Mouse (Mus musculus): ENCODE data around the gene Nanog. TPM values are rescaled to one million over a fixed set of nuclear protein-coding genes. Genes with fewer than 3 reads are reported as not detected.
"Not testable (repeated sequence)": the region's sequence is repeated elsewhere in the genome, so short reads cannot be mapped to it uniquely, and the experiment has no call there.

Nanog gene
- polyA plus RNA-seq, 1 experiment from 2014 or later: 1.1 TPM

- Histone ChIP-seq H3K9ac (ENCODE audit: low read length) (no peak overlapping the region), H3K27ac (ENCODE audit: low read length) (no peak overlapping the region), H3K4me1 (ENCODE audit: control insufficient read depth, insufficient read depth, low read length) (no peaks in the 10 kb centered on the region), H3K9me3 (replicated peaks; ENCODE audit: control insufficient read depth, low read length) (no peaks in the 10 kb centered on the region), H3K27me3 (ENCODE audit: control insufficient read depth, insufficient read depth, low read length) (no peaks in the 10 kb centered on the region), H3K4me2 (ENCODE audit: low read depth, low read length) (no peak overlapping the region), H3K4me3 (ENCODE audit: low read length) (no peak overlapping the region), H3K36me3 (ENCODE audit: control insufficient read depth, insufficient read depth) (no peaks in the 10 kb centered on the region)
- 81% methylated on average over 3 of the region's 3 CpGs for WGBS
- no peak for ATAC-seq (replicated peaks; ENCODE audit: extremely low read depth, insufficient read depth, low FRiP score)
Measured at GRCm38 (mm10) chr6:122695398-122695797, 11.9 kb upstream of the Nanog start.

- not testable (repeated sequence) for H3K9me3 ChIP-seq (replicated peaks; ENCODE audit: control insufficient read depth, low read length); ATAC-seq (replicated peaks; ENCODE audit: extremely low read depth, insufficient read depth, low FRiP score); H3K4me2 ChIP-seq (ENCODE audit: low read depth, low read length); H3K9ac ChIP-seq (ENCODE audit: low read length); H3K36me3 ChIP-seq (ENCODE audit: control insufficient read depth, insufficient read depth); H3K4me3 ChIP-seq (ENCODE audit: low read length); H3K27me3 ChIP-seq (ENCODE audit: control insufficient read depth, insufficient read depth, low read length); H3K27ac ChIP-seq (ENCODE audit: low read length)
- WGBS: 66% methylated on average over 2 of the region's 2 CpGs
- H3K4me1 ChIP-seq (ENCODE audit: control insufficient read depth, insufficient read depth, low read length): peaks cover 15% of the 10 kb centered on the region
Measured at GRCm38 (mm10) chr6:122699628-122700027, 7.7 kb upstream of the Nanog start.

- peak overlapping the region; percentile 93 for H3K27ac ChIP-seq (ENCODE audit: low read length)
- ATAC-seq (replicated peaks; ENCODE audit: extremely low read depth, insufficient read depth, low FRiP score): no peak
- no peak overlapping the region for H3K4me3 ChIP-seq (ENCODE audit: low read length)
- whole genome bisulfite sequencing: 66% methylated on average over 5 of the region's 5 CpGs
- no peak overlapping the region for H3K4me2 ChIP-seq (ENCODE audit: low read depth, low read length)
- peaks cover 15% of the 10 kb centered on the region for H3K4me1 ChIP-seq (ENCODE audit: control insufficient read depth, insufficient read depth, low read length)
- H3K9ac ChIP-seq (ENCODE audit: low read length): no peak overlapping the region
- no peaks in the 10 kb centered on the region for H3K36me3 ChIP-seq (ENCODE audit: control insufficient read depth, insufficient read depth)
- H3K27me3 ChIP-seq (ENCODE audit: control insufficient read depth, insufficient read depth, low read length): no peaks in the 10 kb centered on the region
- H3K9me3 ChIP-seq (replicated peaks; ENCODE audit: control insufficient read depth, low read length): no peaks in the 10 kb centered on the region
Measured at GRCm38 (mm10) chr6:122701816-122702215, 5.5 kb upstream of the Nanog start.

GRCm38 (mm10) chr6:122702480-122703124 is 4.7 kb upstream of the Nanog start:
- no peaks in the 10 kb centered on the region for H3K36me3 ChIP-seq (ENCODE audit: control insufficient read depth, insufficient read depth)
- H3K27me3 ChIP-seq (ENCODE audit: control insufficient read depth, insufficient read depth, low read length): no peaks in the 10 kb centered on the region
- 3% methylated on average over 20 of the region's 20 CpGs for WGBS
- H3K4me3 ChIP-seq (ENCODE audit: low read length): peak overlapping the region; percentile 44
- peak overlapping the region; percentile 70 for H3K4me2 ChIP-seq (ENCODE audit: low read depth, low read length)
- peaks cover 15% of the 10 kb centered on the region for H3K4me1 ChIP-seq (ENCODE audit: control insufficient read depth, insufficient read depth, low read length)
- H3K9ac ChIP-seq (ENCODE audit: low read length): peak overlapping the region; percentile 54
- H3K9me3 ChIP-seq (replicated peaks; ENCODE audit: control insufficient read depth, low read length): no peaks in the 10 kb centered on the region
- H3K27ac ChIP-seq (ENCODE audit: low read length): peak overlapping the region; percentile 93
- peak; percentile 96 for ATAC-seq (replicated peaks; ENCODE audit: extremely low read depth, insufficient read depth, low FRiP score)

- no peak for ATAC-seq (replicated peaks; ENCODE audit: extremely low read depth, insufficient read depth, low FRiP score)
- Histone ChIP-seq H3K27ac (ENCODE audit: low read length) (peak overlapping the region; percentile 93), H3K36me3 (ENCODE audit: control insufficient read depth, insufficient read depth) (no peaks in the 10 kb centered on the region), H3K9ac (ENCODE audit: low read length) (peak overlapping the region; percentile 52), H3K4me1 (ENCODE audit: control insufficient read depth, insufficient read depth, low read length) (peaks cover 15% of the 10 kb centered on the region), H3K4me2 (ENCODE audit: low read depth, low read length) (peak overlapping the region; percentile 70), H3K27me3 (ENCODE audit: control insufficient read depth, insufficient read depth, low read length) (peaks cover under 1% of the 10 kb centered on the region; the same call in 1 of the 2 replicates), H3K9me3 (replicated peaks; ENCODE audit: control insufficient read depth, low read length) (no peaks in the 10 kb centered on the region), H3K4me3 (ENCODE audit: low read length) (peak overlapping the region; percentile 44)
- WGBS: 11% methylated on average over 6 of the region's 6 CpGs
Measured at GRCm38 (mm10) chr6:122703251-122703650, 4.0 kb upstream of the Nanog start.

- WGBS: 19% methylated on average over 1 of the region's 1 CpGs
- Histone ChIP-seq H3K27me3 (ENCODE audit: control insufficient read depth, insufficient read depth, low read length) (peaks cover 3% of the 10 kb centered on the region; the same call in 1 of the 2 replicates), H3K4me2 (ENCODE audit: low read depth, low read length) (peak overlapping the region; percentile 70; the same call in 1 of the 2 replicates), H3K36me3 (ENCODE audit: control insufficient read depth, insufficient read depth) (no peaks in the 10 kb centered on the region), H3K27ac (ENCODE audit: low read length) (peak overlapping the region; percentile 93), H3K9ac (ENCODE audit: low read length) (no peak overlapping the region), H3K9me3 (replicated peaks; ENCODE audit: control insufficient read depth, low read length) (no peaks in the 10 kb centered on the region), H3K4me1 (ENCODE audit: control insufficient read depth, insufficient read depth, low read length) (peaks cover 15% of the 10 kb centered on the region), H3K4me3 (ENCODE audit: low read length) (no peak overlapping the region)
- ATAC-seq (replicated peaks; ENCODE audit: extremely low read depth, insufficient read depth, low FRiP score): no peak
Measured at GRCm38 (mm10) chr6:122703706-122704105, 3.6 kb upstream of the Nanog start.

GRCm38 (mm10) chr6:122706337-122706840 is 900 bp upstream of the Nanog start:
- peaks cover 3% of the 10 kb centered on the region; the same call in 1 of the 2 replicates for H3K27me3 ChIP-seq (ENCODE audit: control insufficient read depth, insufficient read depth, low read length)
- peaks cover 15% of the 10 kb centered on the region for H3K4me1 ChIP-seq (ENCODE audit: control insufficient read depth, insufficient read depth, low read length)
- no peak for ATAC-seq (replicated peaks; ENCODE audit: extremely low read depth, insufficient read depth, low FRiP score)
- H3K36me3 ChIP-seq (ENCODE audit: control insufficient read depth, insufficient read depth): no peaks in the 10 kb centered on the region
- no peak overlapping the region for H3K4me2 ChIP-seq (ENCODE audit: low read depth, low read length)
- no peaks in the 10 kb centered on the region for H3K9me3 ChIP-seq (replicated peaks; ENCODE audit: control insufficient read depth, low read length)
- H3K9ac ChIP-seq (ENCODE audit: low read length): no peak overlapping the region
- WGBS: 68% methylated on average over 12 of the region's 12 CpGs
- H3K27ac ChIP-seq (ENCODE audit: low read length): no peak overlapping the region
- H3K4me3 ChIP-seq (ENCODE audit: low read length): no peak overlapping the region

- H3K4me1 ChIP-seq (ENCODE audit: control insufficient read depth, insufficient read depth, low read length): peaks cover 3% of the 10 kb centered on the region; the same call in 1 of the 2 replicates
- 65% methylated on average over 4 of the region's 4 CpGs for WGBS
- H3K9ac ChIP-seq (ENCODE audit: low read length): no peak overlapping the region
- H3K9me3 ChIP-seq (replicated peaks; ENCODE audit: control insufficient read depth, low read length): no peaks in the 10 kb centered on the region
- ATAC-seq (replicated peaks; ENCODE audit: extremely low read depth, insufficient read depth, low FRiP score): no peak
- no peak overlapping the region for H3K4me3 ChIP-seq (ENCODE audit: low read length)
- no peak overlapping the region for H3K4me2 ChIP-seq (ENCODE audit: low read depth, low read length)
- no peaks in the 10 kb centered on the region for H3K36me3 ChIP-seq (ENCODE audit: control insufficient read depth, insufficient read depth)
- H3K27ac ChIP-seq (ENCODE audit: low read length): no peak overlapping the region
- peaks cover 3% of the 10 kb centered on the region; the same call in 1 of the 2 replicates for H3K27me3 ChIP-seq (ENCODE audit: control insufficient read depth, insufficient read depth, low read length)
Measured at GRCm38 (mm10) chr6:122708826-122709225, 1.5 kb downstream of the Nanog start.

- H3K27ac ChIP-seq (ENCODE audit: low read length): no peak overlapping the region
- H3K9ac ChIP-seq (ENCODE audit: low read length): no peak overlapping the region
- no peaks in the 10 kb centered on the region for H3K9me3 ChIP-seq (replicated peaks; ENCODE audit: control insufficient read depth, low read length)
- no peaks in the 10 kb centered on the region for H3K36me3 ChIP-seq (ENCODE audit: control insufficient read depth, insufficient read depth)
- peaks cover 3% of the 10 kb centered on the region; the same call in 1 of the 2 replicates for H3K27me3 ChIP-seq (ENCODE audit: control insufficient read depth, insufficient read depth, low read length)
- H3K4me1 ChIP-seq (ENCODE audit: control insufficient read depth, insufficient read depth, low read length): no peaks in the 10 kb centered on the region
- H3K4me3 ChIP-seq (ENCODE audit: low read length): no peak overlapping the region
- no peak overlapping the region for H3K4me2 ChIP-seq (ENCODE audit: low read depth, low read length)
- no peak for ATAC-seq (replicated peaks; ENCODE audit: extremely low read depth, insufficient read depth, low FRiP score)
- 79% methylated on average over 2 of the region's 2 CpGs for WGBS
Measured at GRCm38 (mm10) chr6:122711455-122711854, 4.2 kb downstream of the Nanog start.

Data from heart, embryonic 16.5 days (tissue).